Mouse (Mus musculus): Measurements from ENCODE around the gene Klhl1. TPM values are rescaled to one million over a fixed set of nuclear protein-coding genes. Genes with fewer than 3 reads are reported as not detected.
"Not testable (repeated sequence)": the region's sequence is repeated elsewhere in the genome, so short reads cannot be mapped to it uniquely, and the experiment has no call there.

Klhl1 gene
- not detected for total RNA-seq (2021)

GRCm38 (mm10) chr14:96518954-96519682 lies at the start of gene Klhl1:
Klhl1 (minus strand) TSS chr14:96519102.
- intact Hi-C loops (cut with DNase I): no loop called here
- DNase-seq (ENCODE audit: low spot score): no peak

- intact Hi-C loops (cut with DNase I): no loop called here
- DNase-seq (ENCODE audit: low spot score): no peak
Measured at GRCm38 (mm10) chr14:96553668-96554067, 34.8 kb upstream of the Klhl1 start.

- intact Hi-C loops (cut with DNase I): no loop called here
- DNase-seq (ENCODE audit: low spot score): no peak
Measured at GRCm38 (mm10) chr14:96518151-96518953, 550 bp downstream of the Klhl1 start.

GRCm38 (mm10) chr14:96517727-96518126 lies 1.2 kb downstream of the Klhl1 start:
- intact Hi-C loops (cut with DNase I): no loop called here
- no peak for DNase-seq (ENCODE audit: low spot score)

GRCm38 (mm10) chr14:96499936-96500335 lies 19.0 kb downstream of the Klhl1 start:
- intact Hi-C loops (cut with DNase I): no loop called here
- DNase-seq (ENCODE audit: low spot score): no peak

- intact Hi-C loops (cut with DNase I): no loop called here
- DNase-seq (ENCODE audit: low spot score): no peak
Measured at GRCm38 (mm10) chr14:96471812-96472211, 47.1 kb downstream of the Klhl1 start.

- no peak for DNase-seq (ENCODE audit: low spot score)
- intact Hi-C loops (cut with DNase I): no loop called here
Measured at GRCm38 (mm10) chr14:96471336-96471735, 47.6 kb downstream of the Klhl1 start.

GRCm38 (mm10) chr14:96461756-96462155 lies 57.1 kb downstream of the Klhl1 start:
- DNase-seq (ENCODE audit: low spot score): no peak
- intact Hi-C loops (cut with DNase I): no loop called here

GRCm38 (mm10) chr14:96392032-96392737 lies 126.7 kb downstream of the Klhl1 start:
- intact Hi-C loops (cut with DNase I): no loop called here
- no peak for DNase-seq (ENCODE audit: low spot score)

- intact Hi-C loops (cut with DNase I): no loop called here
- no peak for DNase-seq (ENCODE audit: low spot score)
Measured at GRCm38 (mm10) chr14:96362727-96363126, 156.2 kb downstream of the Klhl1 start.

- intact Hi-C loops (cut with DNase I): no loop called here
- DNase-seq (ENCODE audit: low spot score): no peak
Measured at GRCm38 (mm10) chr14:96348220-96348619, 170.7 kb downstream of the Klhl1 start.

GRCm38 (mm10) chr14:96331069-96331468 lies 187.8 kb downstream of the Klhl1 start:
- intact Hi-C loops (cut with DNase I): no loop called here

GRCm38 (mm10) chr14:96217805-96218441 lies 301.0 kb downstream of the Klhl1 start:
- DNase-seq (ENCODE audit: low spot score): no peak
- intact Hi-C loops (cut with DNase I): no loop called here

More at GRCm38 (mm10) chr14:96331069-96331468, 187.8 kb downstream of the Klhl1 start:
- DNase-seq (ENCODE audit: low spot score): no peak

- not testable (repeated sequence) for DNase-seq (ENCODE audit: low spot score)
Measured at GRCm38 (mm10) chr14:96194795-96195194, 324.1 kb downstream of the Klhl1 start.

GRCm38 (mm10) chr14:96174546-96174945 lies 344.4 kb downstream of the Klhl1 start:
- no peak for DNase-seq (ENCODE audit: low spot score)
- intact Hi-C loops (cut with DNase I): no loop called here

More at GRCm38 (mm10) chr14:96194795-96195194, 324.1 kb downstream of the Klhl1 start:
- intact Hi-C loops (cut with DNase I): not testable (repeated sequence)

- intact Hi-C loops (cut with DNase I): no loop called here
- DNase-seq (ENCODE audit: low spot score): no peak
Measured at GRCm38 (mm10) chr14:96143137-96143536, 375.8 kb downstream of the Klhl1 start.

GRCm38 (mm10) chr14:96140246-96140645 lies 378.7 kb downstream of the Klhl1 start:
- no peak for DNase-seq (ENCODE audit: low spot score)
- intact Hi-C loops (cut with DNase I): no loop called here

- intact Hi-C loops (cut with DNase I): no loop called here
- DNase-seq (ENCODE audit: low spot score): no peak
Measured at GRCm38 (mm10) chr14:96107396-96107795, 411.5 kb downstream of the Klhl1 start.

- intact Hi-C loops (cut with DNase I): no loop called here
- DNase-seq (ENCODE audit: low spot score): no peak
Measured at GRCm38 (mm10) chr14:96081681-96082207, 437.2 kb downstream of the Klhl1 start.

- DNase-seq (ENCODE audit: low spot score): no peak
- intact Hi-C loops (cut with DNase I): no loop called here
Measured at GRCm38 (mm10) chr14:96065884-96066283, 453.0 kb downstream of the Klhl1 start.
